Mouse (Mus musculus) ES-E14 (cell line): ENCODE results near the gene Hebp1.

Experiments used
- HCFC1 ChIP-seq: IDR thresholded peaks from 2 replicates; pipeline ENCODE4 v1.6.1; 2012; ENCODE audit warnings: low read length, inconsistent platforms, borderline replicate concordance; ENCODE audit not compliant: insufficient read depth
- MAFK ChIP-seq: IDR thresholded peaks from 2 replicates; pipeline ENCODE4 v1.6.1; 2014; ENCODE audit warnings: mild to moderate bottlenecking, low read depth, low read length, inconsistent platforms; ENCODE audit not compliant: insufficient read depth
- ZC3H11A ChIP-seq: IDR thresholded peaks from 2 replicates; pipeline ENCODE4 v1.6.1; 2012; ENCODE audit warnings: low read depth, mild to moderate bottlenecking, inconsistent platforms, low read length, borderline replicate concordance

DNA sequence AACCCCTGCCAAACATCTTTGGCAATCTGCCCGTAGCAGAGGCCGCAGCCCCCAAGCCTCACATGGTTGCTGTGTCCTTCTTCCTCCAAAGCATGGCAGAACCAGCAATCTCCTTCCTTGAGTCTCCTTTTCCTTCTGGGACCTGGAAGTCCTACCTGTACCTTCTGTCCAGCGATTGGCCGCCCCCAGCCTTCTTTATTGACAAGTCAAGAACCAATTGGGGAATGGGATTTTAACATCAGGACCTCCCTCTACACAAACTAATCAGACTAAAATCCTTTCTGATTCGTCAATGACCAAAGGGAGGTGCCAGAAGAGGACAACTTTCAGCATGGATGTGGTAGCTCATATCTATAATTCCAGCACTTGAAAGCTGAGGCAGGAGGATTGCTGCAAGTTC lies 22.1 kb upstream of the Hebp1 start:
- no peak for TF ChIP-seq MAFK
- no peak for TF ChIP-seq HCFC1
- no peak for TF ChIP-seq ZC3H11A
